Mouse (Mus musculus): Measurements from ENCODE around the gene Prkg2.

Gene Prkg2

DNA sequence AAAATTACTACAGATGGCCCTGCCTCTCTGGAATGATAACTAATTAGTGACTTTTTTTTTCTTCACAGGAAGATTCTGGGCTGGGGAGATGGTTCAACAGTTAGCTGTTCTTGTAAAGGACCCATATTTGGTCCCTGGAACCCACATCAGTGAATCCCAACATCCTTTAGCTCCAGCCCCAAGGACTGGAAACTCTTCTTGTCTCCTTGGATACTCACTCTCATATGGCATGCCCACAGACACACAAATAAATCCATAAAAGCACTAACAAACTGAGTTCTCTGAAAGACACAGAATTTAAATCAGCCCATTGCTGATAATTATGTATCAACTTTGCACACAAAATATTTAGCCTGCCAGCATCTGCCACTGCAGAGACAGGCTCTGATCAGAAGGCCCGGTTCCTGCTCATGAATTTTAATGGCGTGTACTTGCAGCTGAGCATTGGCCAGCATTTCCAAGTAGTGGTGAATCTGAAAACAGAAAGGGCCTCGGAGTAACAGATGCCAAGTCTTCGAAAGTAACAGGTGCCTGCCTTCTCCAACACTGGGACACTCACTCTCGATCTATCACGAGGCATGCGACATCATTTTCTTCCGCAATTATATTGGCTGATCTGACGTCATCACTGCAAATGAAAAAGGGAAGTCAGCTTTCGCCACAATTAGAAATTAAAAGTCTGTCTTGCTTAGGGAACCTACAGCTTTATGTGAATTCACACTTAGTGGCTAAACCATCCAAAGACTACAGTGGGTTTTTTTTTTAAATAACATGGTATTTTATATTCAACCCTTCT, 61.1 kb downstream of the Prkg2 start:
- WGBS: 28% methylated on average over 10 of the region's 10 CpGs

DNA sequence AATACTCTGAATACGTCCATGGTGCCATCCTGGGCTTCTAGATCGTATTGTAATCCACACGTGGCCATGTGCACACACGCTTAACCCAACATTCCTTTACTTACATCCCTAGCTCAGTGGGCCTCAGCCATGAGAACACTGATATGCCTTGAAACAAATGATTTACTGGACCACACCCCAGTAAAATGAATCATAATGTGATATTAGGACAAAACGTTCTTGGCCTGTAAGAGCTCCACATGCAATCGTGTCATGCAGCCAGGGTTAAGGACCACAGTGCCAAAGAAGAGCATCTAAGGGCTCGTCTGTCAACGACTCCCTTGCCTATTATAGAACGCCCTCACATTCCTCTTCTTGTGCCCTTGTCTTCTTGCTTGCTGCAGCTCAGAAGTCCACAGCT, 70.5 kb downstream of the Prkg2 start:
- 89% methylated on average over 9 of the region's 9 CpGs for WGBS

DNA sequence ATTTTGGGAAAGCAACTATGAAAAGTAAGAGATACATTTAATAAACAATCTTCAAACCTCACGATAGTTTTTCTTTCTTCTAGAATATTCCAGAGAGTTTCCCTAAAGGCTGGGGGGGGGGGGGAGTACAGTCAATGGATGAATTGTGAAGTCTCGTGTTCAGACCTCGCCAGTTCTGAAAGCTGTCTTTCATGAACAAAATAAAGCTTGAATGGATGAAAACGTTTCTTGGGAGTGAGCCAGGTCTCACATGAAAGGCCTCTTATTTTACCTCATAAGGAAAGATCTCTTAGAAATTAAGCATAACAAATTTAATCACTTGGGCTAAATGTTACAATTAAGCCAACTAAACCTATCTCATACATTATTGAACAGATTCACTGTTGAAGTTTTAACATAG, 72.0 kb downstream of the Prkg2 start:
- WGBS: 50% methylated on average over 4 of the region's 4 CpGs

DNA sequence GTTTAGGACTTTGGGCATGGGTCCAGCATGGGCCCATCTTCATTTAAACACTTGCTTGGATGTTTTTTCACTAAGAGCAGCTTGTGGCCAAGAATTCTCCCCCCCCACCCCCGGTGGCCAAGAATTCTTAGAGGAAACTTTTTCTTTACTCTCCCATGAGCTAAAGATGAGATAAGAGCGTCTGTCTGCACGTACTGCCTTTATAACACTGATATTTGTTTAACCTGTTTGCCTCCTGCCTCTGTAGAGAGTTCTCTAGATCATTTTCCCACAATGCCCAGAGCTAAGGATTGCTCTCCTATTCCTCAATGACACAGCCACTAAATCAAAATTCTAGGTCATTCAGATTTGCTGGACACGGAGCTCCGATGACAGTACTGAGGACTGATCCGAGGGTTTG, 72.8 kb downstream of the Prkg2 start:
- 66% methylated on average over 6 of the region's 6 CpGs for WGBS

DNA sequence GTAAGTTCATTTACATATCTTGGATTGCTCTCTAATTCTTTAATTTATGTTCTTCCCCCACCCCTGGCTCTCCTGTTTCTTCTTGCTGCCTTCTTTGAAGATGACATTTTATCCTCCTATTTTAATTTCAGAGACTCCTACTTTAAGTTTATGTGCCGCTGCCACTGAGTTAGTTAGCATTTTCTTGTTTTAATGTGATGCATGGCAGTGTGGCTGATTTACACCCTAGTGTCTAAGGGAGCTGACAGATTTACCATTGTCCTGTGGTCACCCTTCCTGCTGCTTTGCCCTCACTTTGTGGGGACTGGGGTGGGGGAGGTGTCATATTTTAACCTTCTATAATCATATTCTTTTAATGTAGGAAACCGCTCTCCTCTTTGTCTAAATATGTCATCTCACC, 74.7 kb downstream of the Prkg2 start:
- 58% methylated on average over 2 of the region's 2 CpGs for WGBS

DNA sequence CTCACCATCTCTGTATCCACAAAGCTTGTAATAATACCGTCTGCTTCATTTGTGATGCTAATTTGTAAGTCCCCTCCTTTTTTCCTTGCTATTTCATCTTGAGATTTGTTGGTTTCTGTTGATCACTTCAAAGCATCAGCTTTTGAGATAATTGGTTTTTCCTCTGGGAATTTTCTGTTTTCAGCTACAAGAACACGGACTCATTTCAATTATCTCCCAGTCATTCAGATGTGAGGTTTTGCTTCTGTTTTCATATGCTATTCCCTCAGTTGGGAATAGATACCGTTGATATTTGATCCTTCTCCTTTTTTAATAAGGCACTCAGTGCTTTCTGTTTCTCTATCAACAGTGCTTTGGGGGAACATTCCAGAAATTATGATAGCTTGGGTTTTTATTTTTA, 81.6 kb downstream of the Prkg2 start:
- WGBS: 64% methylated on average over 3 of the region's 3 CpGs

DNA sequence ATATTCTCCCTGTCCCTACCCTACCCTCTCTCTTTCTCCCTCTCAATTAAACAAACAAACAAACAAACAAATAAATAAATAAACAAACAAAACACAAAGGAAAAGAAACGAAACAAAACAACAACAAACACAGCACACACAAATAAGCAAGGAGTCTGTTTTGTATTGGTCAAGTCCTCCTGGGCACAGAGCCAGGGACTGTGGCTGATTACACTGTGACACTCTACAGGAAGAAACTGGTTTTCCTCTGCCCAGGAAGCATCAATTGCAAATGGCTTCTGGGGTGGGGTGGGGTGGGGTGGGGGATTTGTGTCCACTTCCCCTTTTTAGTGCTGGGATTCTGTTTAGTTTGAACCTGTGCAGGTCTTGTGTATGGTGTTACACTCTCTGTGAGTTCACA, 83.8 kb downstream of the Prkg2 start:
- WGBS: 48% methylated on average over 1 of the region's 1 CpGs

DNA sequence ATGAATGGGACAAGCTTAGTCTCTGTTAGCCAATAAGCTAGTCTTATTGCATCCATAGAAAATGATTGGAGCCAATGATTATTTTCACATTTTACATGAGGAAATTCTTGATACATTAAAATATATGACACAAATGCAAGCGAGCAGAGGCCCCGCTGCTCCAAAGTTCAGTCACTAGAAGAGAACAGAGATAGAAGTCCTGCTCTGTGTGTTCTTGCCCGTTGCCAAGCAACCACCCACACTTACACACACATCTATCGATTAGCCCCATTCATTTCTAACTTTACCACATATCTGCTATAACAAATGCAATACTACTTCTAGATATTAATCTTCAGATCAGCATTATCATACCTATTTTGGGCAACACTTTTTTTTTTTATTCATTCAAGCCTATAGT, 85.6 kb downstream of the Prkg2 start:
- 66% methylated on average over 4 of the region's 4 CpGs for WGBS

DNA sequence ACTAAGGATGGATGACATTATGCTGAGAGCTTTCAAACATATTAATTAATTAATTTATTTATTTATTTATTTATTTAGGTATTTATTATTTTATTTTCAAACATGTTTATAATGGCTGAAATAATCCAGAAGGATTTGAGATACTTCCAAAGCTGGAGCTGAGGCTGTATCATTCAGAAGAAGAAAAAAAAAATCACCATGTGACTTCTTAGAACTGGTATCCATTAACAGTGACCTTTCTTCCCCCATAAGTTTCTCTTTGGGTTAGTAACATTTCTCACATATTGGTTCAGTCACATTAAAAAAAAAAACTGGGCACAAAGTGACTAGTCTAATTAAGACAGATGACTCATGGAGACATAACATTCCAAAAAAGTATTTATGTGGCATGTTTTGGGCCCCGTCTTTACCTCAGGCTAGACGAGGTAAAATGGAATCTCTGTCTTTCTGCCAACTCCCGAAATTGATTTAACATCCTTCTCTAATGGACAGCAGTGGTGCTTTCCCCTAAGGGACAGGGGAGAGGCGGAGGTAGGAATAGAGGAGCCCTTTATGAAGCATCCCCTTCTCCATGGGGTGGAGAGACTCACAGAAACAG, 86.6 kb downstream of the Prkg2 start:
- 61% methylated on average over 4 of the region's 4 CpGs for WGBS

DNA sequence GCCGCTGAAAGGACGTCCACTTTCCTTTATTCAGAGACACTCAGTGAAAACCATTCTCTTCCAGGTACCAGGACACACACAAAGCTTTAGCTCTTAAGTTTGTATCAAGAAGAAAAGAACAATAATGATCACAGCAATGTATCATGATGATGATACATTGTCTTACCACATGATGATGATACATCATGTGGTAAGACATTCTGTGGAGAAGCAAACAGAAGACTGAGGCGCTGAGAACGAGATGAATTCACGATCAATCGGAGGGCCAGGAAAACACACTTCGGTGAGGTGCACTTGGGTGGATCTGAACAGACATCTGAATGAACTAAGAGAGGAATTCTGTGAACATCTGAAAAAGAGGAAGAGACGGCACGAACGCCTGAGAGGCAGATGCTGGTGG, 87.4 kb downstream of the Prkg2 start:
- WGBS: 97% methylated on average over 10 of the region's 10 CpGs

DNA sequence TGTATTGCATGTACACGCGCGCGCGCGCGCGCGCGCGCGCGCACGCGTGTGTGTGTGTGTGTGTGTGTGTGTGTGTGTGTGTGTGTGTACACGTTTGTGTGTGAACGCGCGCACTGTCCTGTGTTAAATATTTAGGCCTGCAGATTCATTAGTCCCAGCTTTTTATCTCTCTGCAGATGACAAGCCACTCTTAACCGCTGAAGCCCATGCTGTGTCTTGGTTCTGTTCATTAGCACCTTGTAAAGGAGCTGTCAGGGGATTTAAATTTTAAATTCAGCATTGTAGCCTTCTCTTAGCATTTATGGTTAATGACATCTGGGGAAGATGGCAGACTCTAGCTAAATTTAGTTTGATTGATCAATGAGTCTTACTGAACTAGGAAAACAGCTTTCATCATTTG, 90.5 kb downstream of the Prkg2 start:
- WGBS: 93% methylated on average over 20 of the region's 20 CpGs

DNA sequence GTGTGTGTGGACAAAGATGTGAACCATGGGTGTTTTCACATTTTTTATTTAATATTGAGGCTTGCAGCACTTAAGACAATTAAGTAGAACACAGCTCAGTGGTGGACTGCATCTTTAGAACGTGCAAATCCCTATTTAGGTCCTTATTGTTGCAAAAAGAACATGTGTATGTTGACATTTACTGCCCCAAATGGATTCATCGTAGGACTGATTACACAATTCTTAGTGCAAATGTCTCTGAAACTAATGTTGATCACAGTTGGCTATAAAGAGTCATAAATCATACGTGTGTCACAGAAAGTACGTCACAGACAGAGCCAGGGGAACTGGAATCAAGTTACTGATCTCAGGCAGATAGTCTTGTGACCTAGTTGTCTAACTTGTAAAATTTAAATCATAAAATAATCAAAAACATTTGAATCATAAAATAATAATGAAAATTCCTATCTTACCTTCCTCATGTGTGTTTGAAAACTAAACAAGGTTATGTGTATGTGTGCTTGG, 91.0 kb downstream of the Prkg2 start:
- WGBS: 86% methylated on average over 4 of the region's 4 CpGs

DNA sequence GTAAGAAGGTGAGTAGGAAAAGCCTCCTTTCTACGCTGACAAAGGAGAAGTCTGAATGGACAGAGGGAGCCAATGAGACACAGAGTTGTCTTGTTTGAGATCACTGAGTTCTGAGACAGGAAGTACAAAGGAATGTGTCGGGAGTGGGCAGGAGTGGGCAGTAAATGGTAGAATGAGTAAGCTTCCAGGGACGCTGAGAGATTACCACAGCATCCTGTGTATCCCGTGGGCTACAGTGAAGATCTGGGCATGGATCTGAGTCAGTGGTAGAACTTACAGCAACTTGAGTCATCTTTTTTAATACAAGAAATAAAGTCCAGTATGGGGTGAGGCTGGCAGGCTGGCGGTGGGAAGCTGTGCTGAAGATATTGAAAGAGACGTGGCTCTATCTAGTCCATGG, 93.4 kb downstream of the Prkg2 start:
- 43% methylated on average over 6 of the region's 6 CpGs for WGBS

DNA sequence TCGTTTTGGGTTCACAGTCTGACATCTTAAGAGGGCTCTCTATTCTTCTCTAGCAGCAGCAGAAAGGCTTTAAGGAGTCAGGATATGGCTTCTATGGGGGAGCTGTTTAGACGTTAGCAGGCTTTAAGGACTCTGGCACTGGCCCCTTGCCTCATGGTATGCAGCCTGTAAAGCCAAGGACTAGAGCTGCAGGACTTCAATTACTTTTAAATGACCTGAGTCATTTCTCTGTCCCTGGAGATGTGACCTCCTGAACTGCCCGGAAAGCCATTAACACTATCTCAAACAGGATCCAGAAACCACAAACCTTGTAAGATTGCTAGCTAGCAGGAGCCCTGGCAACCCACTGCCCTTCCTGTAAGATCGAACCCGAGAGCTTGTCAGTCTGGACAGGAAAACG, 96.4 kb downstream of the Prkg2 start:
- WGBS: 64% methylated on average over 6 of the region's 6 CpGs

DNA sequence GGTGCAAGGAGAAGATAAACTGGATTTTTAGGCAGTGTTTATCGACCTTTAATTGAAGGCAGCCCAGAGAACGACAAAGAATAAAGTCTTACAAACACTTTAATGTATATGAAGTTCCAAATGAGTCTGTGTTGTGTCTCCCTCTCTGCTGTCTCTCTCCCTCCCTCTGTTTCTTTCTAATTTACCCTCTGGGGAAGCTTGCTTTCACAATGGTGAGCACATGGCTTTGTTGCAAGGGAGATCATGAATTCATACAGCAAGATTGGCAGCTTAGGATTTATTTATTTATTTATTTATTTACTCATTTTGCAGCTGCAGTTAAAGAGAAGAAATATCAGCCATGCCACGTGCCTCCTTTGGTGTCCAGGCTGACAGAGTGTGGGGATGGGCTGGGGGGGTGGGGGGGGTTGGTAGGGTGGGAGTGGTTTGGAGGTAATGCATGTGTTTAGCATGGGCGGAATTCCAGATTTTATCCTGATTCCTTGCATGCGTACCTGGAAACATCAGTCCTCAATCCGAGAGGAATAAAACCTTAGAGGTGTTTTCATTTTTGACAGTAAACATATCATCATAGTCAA, 97.4 kb downstream of the Prkg2 start:
- 82% methylated on average over 6 of the region's 6 CpGs for WGBS

DNA sequence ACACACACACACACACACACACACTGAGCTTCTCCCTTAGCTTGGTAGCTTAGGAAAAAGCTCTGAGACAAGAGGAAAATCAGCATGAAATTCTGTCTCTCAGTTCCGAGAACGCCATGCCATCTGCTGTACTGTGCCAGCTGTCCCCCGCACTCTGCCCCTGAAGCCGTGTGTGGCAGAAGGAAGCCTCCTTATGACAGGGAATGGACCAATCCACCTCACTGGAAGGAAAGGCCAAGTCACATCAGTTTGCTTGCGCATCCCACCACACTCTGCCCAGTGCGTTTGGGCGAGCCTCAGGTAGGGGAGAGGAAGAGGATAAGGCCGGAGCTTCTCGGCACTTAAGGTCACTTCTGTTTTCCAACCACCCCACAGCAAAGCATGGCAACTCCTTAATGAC, 98.0 kb downstream of the Prkg2 start:
- WGBS: 83% methylated on average over 9 of the region's 9 CpGs

DNA sequence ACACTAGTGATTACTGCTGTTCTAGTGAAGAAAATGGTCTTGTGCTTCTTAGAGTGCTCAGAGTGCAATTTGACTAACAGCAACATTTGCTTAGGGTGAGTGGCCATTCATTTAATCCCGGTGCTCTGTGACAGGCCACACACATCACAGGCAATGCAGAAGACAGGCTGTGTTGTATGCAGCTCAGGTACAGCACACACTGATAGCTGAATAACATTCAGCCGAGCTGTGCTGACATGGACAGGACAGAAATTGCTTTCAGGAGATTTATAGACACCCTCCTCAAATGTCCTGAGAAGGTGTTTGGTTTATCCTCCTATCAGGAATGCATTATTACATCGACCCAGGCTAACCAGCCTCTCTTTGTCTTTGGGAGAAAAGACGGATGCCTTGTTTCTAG, 99.3 kb downstream of the Prkg2 start:
- WGBS: 74% methylated on average over 4 of the region's 4 CpGs

DNA sequence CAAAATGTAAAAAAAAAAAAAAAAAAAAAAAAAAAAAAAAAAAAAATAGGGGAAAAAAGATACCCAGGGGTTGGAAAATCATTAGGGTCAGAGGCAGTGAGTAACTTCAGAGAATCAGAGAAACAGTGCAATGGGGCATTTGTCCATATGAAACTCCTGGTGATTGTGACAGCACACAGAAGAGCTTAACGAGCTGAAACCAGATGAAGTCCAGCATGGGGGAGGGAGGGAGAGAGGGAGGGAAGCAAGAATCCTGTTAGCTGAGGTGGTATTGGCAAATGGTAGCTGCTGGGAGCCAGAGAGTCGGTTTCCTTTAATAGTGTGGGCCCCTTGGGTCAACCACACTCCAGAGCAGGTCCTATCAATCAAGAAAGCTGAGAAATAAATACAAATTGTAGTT, 100.5 kb downstream of the Prkg2 start:
- 50% methylated on average over 2 of the region's 2 CpGs for WGBS

DNA sequence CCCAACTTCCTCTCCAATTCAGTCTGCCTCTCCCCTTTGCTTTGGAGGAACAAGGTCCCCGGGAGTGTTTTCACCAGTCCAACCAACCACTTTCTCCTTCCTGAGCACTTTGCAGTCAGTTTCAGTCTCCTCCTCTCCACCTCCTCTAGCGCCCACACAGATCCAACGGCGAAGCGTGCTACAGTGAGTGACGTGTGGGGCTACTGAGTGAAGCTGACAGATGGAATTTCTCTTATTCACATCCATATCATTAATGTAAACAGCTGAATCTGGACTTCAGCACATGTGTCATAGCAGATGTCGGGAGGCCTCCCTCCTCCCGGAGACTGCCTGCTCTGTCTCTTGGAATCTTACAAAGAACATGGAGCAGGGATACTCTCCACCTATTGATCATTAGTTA, 101.2 kb downstream of the Prkg2 start:
- WGBS: 61% methylated on average over 8 of the region's 8 CpGs

DNA sequence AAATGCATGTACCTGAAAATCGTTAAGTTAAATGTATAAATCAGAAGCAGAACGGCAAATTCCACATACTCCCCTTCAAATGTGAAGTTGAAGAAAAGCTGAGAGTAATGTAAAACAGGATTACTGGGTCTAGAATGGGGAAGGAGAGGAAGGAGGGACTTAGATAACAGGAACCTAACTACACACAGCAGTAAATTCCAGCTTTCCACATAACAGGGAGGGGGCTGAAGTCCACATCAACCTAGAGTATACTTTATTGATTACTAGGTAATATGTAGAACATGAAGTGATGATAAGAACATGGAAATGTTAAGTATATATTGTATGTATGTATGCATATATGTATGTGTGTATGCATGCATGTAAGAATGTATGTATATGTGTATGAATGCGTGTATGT, 114.2 kb downstream of the Prkg2 start:
- WGBS: 95% methylated on average over 3 of the region's 3 CpGs

DNA sequence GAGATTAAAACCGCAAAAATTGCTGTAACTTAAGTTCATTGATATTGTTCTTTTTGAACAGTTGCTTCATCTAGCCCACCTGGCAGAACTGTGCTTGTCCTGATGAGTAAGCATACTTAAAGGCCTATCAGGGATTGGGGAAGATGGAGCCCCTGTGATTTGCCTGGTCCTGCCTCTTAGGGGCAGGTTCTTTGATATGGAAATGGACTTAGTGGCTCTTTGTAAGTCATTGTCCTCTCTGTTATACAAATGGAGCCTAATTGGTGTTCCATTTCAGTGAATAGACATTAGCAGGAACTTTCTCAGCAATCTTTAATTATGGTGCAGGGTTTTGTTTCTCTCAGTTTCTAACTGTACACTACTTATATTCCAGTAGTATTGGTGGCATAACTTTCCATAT, 115.5 kb downstream of the Prkg2 start:
- 60% methylated on average over 1 of the region's 1 CpGs for WGBS

DNA sequence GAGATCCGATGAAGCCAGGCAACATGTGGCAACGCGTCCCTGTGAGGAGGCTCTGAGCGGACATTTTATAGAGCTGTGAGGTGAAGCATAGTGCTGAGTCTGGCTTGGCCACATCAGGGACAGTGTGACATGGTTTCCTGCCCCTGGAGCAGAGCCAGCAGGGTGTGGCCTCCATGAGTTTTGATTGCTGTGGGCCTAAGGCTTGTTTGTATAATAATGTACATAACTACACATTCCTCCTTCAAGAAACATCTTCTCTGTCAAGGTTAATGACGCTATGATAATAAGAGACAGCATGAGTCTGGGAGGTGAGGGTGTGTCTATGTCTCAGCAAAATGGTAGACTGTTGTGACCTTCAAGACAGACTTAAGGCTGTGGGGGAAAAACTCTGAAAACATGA, 118.4 kb downstream of the Prkg2 start:
- WGBS: 95% methylated on average over 5 of the region's 5 CpGs

DNA sequence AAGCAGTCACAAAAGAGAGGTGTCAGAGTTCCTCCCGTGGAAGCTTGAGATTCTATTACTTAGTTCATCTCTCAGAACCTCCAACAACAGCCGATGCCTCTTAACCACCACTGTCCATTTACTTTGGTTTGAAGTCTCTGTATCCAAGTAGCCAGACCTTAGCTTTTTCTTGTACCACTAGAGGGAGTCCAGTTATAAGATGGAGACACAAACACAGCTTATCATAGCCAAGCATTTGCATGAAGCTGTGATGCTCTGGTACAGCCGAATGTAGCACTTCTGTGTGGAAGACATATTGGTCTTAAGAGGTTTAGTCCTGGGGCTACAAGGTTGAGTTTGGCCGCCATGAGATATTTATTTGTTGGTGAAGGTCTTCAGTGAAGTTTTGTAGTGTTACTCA, 134.8 kb downstream of the Prkg2 start:
- 53% methylated on average over 4 of the region's 4 CpGs for WGBS

All from cerebral cortex, adult 2 months (tissue).